Mouse (Mus musculus) left cerebral cortex, adult 8-10 months (tissue): ENCODE results near the gene Ankrd65. TPM values are rescaled to one million over a fixed set of nuclear protein-coding genes. Genes with fewer than 3 reads are reported as not detected.
A peak's percentile ranks its signal among the peaks of the same experiment; 100 is the strongest.

Experiments
- DNase-seq, 2 experiments: peaks; one replicate each; pipeline ENCODE4 v3.0.0; 2022; ENCODE audit warnings: low spot score in 2 of 2
- total RNA-seq, 4 experiments: library from RNA; stranded (reverse); gene quantifications; 2 replicates each; pipeline ENCODE4 v1.2.4; 2022

The Ankrd65 gene
- total RNA-seq, 4 experiments from 2014 or later = 0.35 TPM; not detected in 3

GRCm38 (mm10) chr4:155811929-155812664 is 21.9 kb downstream of the Ankrd65 start, which contains the start of gene Ccnl2:
Ccnl2 (plus strand) TSS chr4:155812489.
- DNase-seq = peak; percentile 74 to 93

GRCm38 (mm10) chr4:155812665-155813181 is 22.5 kb downstream of the Ankrd65 start:
- no peak for DNase-seq

- no peak for DNase-seq
Observed at GRCm38 (mm10) chr4:155817533-155817932, 27.3 kb downstream of the Ankrd65 start.

- no peak for DNase-seq
Observed at GRCm38 (mm10) chr4:155821025-155821424, 30.8 kb downstream of the Ankrd65 start.

- no peak for DNase-seq
Observed at GRCm38 (mm10) chr4:155823443-155823842, 33.2 kb downstream of the Ankrd65 start.

- DNase-seq = no peak
Observed at GRCm38 (mm10) chr4:155829866-155830265, 39.6 kb downstream of the Ankrd65 start.

- DNase-seq = no peak
Observed at GRCm38 (mm10) chr4:155830596-155830995, 40.4 kb downstream of the Ankrd65 start.

GRCm38 (mm10) chr4:155831205-155831766 is 41.0 kb downstream of the Ankrd65 start, which contains the start of gene Aurkaip1:
Aurkaip1 (plus strand) TSS chr4:155831272.
- peak; percentile 91 to 92 for DNase-seq

- DNase-seq = no peak
Observed at GRCm38 (mm10) chr4:155831831-155832230, 41.6 kb downstream of the Ankrd65 start.

- no peak for DNase-seq
Observed at GRCm38 (mm10) chr4:155832321-155832720, 42.1 kb downstream of the Ankrd65 start.

- DNase-seq = no peak
Observed at GRCm38 (mm10) chr4:155833234-155833633, 43.0 kb downstream of the Ankrd65 start.

GRCm38 (mm10) chr4:155833836-155834235 is 43.6 kb downstream of the Ankrd65 start:
- DNase-seq = peak; percentile 36 to 75

- no peak for DNase-seq
Observed at GRCm38 (mm10) chr4:155837404-155838010, 47.3 kb downstream of the Ankrd65 start.

- no peak for DNase-seq
Observed at GRCm38 (mm10) chr4:155838187-155839153, 48.2 kb downstream of the Ankrd65 start.

GRCm38 (mm10) chr4:155839483-155839910 is 49.3 kb downstream of the Ankrd65 start, which contains the start of gene Mxra8:
Mxra8 (plus strand) TSS chr4:155839680.
- DNase-seq = no peak

GRCm38 (mm10) chr4:155840076-155841002 is 50.1 kb downstream of the Ankrd65 start:
- DNase-seq = no peak

- no peak for DNase-seq
Observed at GRCm38 (mm10) chr4:155841003-155841454, 50.8 kb downstream of the Ankrd65 start.

- no peak for DNase-seq
Observed at GRCm38 (mm10) chr4:155841651-155842270, 51.5 kb downstream of the Ankrd65 start.

- DNase-seq = no peak
Observed at GRCm38 (mm10) chr4:155843231-155843630, 53.0 kb downstream of the Ankrd65 start.
